Mouse (Mus musculus) frontal cortex, postnatal 25 days (tissue): ENCODE results near the gene Cyyr1.
"Not testable (repeated sequence)": the region's sequence is repeated elsewhere in the genome, so short reads cannot be mapped to it uniquely, and the experiment has no call there.

Experiments used
- DNase-seq, 2 experiments: peaks; one replicate each; pipeline ENCODE4 v3.0.0; 2022; ENCODE audit warnings: low spot score in 2 of 2

Cyyr1 gene

DNA sequence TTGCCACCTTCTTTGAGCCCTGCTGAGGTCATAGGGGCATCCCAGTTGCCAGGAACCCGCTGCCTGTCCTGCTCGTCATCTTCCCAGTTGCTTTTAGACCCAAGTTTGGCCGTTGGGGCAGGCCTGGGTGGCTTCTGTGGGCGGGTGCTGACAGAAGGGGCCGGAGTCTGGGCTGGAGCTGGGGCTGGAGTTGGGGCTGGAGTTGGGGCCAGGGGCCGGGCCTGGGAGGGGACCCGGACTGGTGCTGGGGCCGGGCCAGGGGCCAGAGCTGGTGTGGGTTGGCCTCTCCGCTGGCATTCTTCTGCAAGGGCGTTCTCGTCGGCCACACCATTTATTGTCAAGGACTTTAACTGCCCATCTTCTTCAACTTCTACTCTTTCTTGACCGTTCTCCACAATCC is at the start of gene Cyyr1:
Cyyr1 (minus strand) TSS at position 101 of the 400 bp plus-strand sequence.
- not testable (repeated sequence) for DNase-seq

GRCm38 (mm10) chr16:85588844-85589243 is 35.6 kb upstream of the Cyyr1 start:
- no peak for DNase-seq

DNA sequence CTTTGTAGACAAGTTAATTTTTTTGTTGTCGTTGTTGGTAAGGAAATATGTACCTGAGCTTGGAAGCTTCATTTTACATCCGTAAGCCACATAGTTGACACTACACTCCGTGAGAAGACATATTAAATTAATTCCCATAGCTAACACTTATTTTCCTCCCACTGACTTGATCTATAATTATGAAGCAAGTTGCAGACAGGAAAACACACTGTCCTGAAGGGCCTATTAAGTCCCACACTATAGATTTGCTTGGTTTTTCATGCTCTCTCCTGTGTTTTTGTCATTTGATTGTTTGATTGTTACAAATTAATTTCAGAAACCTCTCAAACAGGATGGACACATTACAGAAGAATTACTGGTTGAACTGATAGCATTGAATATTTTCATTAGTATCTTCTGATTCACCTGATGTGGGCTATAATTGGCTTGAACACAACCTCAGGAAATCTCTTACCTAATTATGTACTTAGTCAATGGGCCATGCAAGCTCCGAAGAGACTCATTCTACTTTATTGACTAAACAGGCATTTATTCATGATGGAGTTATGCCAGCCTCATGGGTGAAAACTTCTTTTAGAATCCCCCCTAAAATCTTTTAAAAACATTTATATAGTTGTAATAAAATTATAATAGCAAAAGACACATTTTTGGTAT is 34.5 kb upstream of the Cyyr1 start:
- DNase-seq, result no peak

- DNase-seq, result no peak
These were observed 13.3 kb upstream of the Cyyr1 start for GRCm38 (mm10) chr16:85566474-85566873.

GRCm38 (mm10) chr16:85553838-85554237 is 641 bp upstream of the Cyyr1 start:
- DNase-seq, result no peak

DNA sequence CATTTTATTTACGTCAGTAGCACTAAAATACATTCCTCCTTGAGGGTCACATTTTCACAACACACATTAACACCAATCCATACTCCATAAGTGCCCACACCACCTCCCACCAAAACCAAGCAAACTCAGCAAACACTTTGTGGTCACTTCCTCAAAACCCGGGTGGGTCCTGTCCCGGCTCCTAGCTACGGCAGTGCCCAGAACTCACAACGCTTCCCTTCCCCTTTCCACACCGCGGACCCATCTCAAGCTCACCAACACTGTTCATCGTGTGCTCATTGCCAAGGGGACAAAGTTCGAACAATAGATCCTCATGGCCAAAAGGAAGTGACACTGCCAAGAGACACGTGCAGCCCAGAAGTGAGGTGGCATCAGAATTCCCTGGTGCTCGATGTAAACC is 1.2 kb downstream of the Cyyr1 start:
- DNase-seq, result not testable (repeated sequence)

- no peak for DNase-seq
These were observed 3.1 kb downstream of the Cyyr1 start for GRCm38 (mm10) chr16:85549971-85550567.

DNA sequence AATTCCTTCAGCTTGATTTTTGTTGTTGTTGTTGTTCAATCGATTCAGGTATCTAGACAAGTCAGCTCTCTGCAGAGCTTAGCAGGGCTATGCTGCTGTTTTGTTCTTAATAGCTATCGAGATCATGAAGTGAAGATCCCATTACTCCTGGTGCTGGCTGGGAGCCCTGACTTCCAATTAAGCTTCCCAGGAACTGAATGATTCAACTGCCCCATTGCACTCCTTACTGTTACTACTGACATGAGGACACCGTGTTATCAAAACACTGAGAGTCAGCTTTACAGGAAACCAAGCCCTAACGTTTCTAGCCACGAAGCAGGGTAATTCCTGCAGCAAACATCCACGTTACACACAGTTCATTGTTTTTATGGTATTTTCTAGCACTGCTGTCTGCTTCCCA is 6.7 kb downstream of the Cyyr1 start:
- no peak for DNase-seq

GRCm38 (mm10) chr16:85541676-85542273 is 11.4 kb downstream of the Cyyr1 start:
- DNase-seq, result no peak

GRCm38 (mm10) chr16:85541023-85541422 is 12.2 kb downstream of the Cyyr1 start:
- DNase-seq, result no peak

DNA sequence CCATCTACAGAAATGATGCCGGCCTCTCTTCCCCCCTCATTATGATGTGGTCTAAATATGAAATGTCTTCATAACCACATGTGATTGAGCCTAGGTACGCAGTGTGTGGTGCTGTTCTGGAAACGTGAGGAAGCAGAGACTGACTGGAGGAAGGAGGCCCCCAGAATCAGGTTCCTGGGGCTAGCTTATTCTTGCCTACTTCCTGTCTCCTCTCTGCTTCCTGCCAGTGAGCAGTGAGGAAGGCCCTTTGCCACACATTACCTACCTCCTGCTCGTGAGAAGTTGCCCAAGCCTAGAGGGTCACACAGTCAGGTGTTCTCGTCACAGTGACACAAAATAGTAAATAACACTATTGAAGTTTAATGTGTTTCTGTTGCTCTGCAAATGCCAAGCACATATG is 14.8 kb downstream of the Cyyr1 start:
- DNase-seq, result no peak

GRCm38 (mm10) chr16:85536075-85536474 is 17.1 kb downstream of the Cyyr1 start:
- DNase-seq, result no peak

DNA sequence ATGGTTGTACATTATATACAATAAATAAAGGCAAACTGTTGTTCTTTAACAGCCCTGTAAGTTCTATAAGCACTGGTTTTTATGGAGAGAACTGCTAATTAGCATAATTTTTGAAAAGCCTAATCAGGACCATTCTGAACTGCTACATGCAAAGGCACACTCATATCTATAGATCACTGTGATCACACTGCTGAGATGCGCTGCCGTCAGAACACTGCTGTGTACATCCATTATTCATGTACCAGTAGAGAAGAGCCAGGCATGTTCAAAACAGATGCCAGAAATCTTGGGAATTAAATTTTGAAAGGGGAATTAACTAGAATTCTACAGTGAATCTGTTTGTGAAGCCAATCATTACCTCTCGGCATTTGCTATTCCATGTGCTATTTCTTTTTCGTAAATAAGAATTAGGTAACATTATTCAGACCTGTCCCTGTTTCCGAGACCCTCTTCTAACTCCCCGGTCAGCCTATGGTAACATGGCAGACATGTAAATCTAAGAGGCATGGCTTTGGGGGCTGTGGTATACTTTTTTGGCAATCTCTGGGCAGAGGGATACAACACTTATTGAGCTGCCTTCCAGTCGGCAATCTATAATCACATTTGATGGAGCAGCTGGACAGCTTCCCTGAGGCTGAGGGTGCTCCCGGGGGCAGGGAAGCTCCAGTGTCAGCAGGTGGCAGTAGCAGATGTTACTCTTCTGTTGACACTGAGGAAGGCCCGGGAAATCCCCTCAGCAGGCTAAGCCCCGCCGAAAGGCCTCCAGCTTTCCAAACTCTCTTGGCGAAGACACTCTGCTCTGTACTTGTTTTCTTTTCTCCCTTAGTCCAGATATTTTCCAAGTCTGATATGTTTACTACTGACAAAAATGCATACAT is 25.2 kb downstream of the Cyyr1 start:
- no peak for DNase-seq

DNA sequence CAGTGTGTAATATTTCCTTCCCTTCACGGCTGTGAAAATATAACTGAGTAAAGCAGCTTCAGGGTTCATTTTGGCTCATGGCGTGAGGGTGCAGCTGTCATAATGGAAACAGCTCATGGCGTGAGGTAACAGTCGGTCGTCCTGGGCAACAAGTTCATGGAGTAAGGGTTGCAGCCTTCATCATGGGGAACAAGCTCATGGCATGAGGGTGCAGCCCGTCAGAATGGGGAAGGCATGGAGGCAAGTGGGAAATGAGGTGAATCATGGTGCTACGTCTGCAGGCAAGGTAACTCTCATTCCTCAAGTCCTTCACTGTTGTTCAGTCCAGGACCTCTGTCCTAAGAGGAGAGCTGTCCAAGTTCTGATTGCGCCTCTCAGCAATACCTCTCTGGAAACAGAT is 28.6 kb downstream of the Cyyr1 start:
- DNase-seq, result no peak

DNA sequence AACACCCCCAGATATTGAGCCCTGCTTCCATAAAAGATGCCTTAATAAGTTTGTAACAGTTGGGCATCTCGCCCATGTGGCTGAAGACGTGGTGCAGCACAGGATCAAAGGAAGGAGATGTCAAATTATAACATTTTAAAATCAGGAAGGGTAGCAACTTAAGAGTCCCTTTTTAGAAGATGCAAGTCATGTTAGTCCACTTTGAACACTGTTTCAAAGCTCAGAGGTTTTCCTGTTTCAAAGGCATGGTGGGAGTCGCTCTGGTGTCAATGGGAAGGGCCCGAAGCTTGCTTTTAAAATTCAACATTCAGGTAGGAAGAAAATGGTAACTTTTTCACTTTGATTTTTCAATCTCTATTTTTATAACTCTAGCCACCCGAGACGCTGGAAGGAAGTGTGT is 45.9 kb downstream of the Cyyr1 start:
- DNase-seq, result no peak

GRCm38 (mm10) chr16:85505108-85505507 is 48.1 kb downstream of the Cyyr1 start:
- DNase-seq, result no peak

- no peak for DNase-seq
These were observed 49.8 kb downstream of the Cyyr1 start for GRCm38 (mm10) chr16:85503416-85503815.

GRCm38 (mm10) chr16:85495837-85496236 is 57.4 kb downstream of the Cyyr1 start:
- DNase-seq, result no peak

- DNase-seq, result no peak
These were observed 65.0 kb downstream of the Cyyr1 start for GRCm38 (mm10) chr16:85488105-85488607.

DNA sequence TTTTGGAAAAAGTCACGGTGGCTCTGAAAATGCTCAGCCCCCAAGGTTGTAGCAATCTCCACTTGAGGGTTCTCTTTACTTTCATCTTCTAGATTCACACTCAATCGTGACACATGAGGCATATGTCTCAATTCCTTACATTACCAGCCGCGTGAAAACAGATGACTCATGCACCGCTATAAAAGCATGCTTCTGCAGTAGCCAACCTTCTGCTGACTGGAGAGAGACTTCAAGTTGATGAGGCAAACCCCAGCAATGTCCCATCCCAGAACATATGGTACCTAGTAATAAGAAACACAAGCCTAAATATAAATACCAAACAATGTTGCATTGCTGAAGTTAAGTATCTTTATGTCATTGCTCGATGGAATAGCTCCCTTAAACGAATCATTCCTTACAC is 65.9 kb downstream of the Cyyr1 start:
- no peak for DNase-seq

- DNase-seq, result no peak
These were observed 68.6 kb downstream of the Cyyr1 start for GRCm38 (mm10) chr16:85484557-85484956.

DNA sequence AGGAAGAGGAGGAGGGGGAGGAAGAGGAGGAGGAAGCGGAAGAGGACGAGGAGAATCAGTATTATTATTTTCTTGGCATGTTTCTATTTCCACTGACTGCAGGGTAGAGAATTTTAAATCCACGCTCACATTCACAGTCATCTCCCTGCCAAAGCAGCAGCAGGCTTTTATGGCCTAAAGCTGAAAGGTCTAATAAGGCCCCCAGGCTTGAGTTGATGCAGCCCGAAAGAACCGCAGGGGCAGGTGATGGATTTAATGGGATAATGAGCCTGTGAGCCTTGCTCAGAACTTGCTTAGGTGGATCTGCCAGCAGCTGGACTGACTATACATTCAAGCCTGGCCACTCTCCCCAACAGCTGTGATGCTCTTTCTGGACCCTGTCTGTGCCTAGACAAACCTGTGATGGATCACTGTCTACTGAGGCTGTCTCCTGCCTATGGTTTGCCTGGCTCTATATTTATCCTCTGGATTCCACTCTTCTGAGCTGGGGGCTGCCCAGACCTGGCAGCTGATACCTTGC is 78.6 kb downstream of the Cyyr1 start:
- no peak for DNase-seq
